ENCODE assay signal across 9 mouse cellular contexts in the genomic region with DNA sequence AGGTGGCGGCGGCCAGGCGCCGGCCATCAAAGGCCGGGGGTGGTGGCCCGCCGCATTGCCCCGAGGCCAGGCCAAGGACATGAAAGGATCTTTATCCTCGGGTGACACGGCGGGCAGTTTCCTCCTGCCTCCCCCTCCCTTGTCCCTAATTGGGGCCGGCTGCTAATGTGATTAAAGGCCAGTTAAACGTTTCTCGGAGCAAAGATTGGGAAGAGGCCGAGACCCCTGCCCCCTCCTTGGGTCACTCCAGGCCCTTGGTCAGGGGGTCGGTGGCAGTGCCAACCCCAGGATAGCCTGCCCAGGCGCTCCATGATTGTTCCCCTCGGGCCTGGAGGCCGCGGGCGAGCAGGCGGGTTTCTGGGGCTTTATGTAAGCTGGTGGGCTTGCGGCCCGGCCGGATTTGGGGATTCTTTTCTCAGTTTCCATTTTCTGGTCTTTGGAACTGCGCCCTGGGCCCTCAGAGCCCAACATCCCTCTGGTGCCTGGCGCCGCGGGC.
DNase-seq lines count a peak whose midpoint lies in the region; ATAC-seq lines count a peak whose summit lies in the region.
"Had no signal": no experiment of that assay in that cellular context is flagged by ENCODE, and none has a peak within 500 bp of the region (broad histone marks: within the 10 kb centered on the region; RNA-seq: fewer than 3 reads in every experiment).

No protein-coding gene starts in this region.

- no peaks in the 10 kb centered on the region for H3K9me3 ChIP-seq in neural tube, embryonic 11.5 days (ENCODE audit: control insufficient read depth, low read length)
- no peaks in the 10 kb centered on the region for H3K9me3 ChIP-seq in forebrain, embryonic 11.5 days (ENCODE audit: control insufficient read depth, low read length)
- H3K9me3 ChIP-seq in limb, embryonic 12.5 days = no peaks in the 10 kb centered on the region
- H3K9me3 ChIP-seq in stomach, embryonic 15.5 days = no peaks in the 10 kb centered on the region
- H3K9me3 ChIP-seq: liver, embryonic 15.5 days had no signal

- peak; percentile 60 for DNase-seq in neural tube, embryonic 11.5 days (ENCODE audit: low spot score)
- DNase-seq in neural tube, embryonic 10.5 days (ENCODE audit: extremely low spot score, low spot score) = no peak
- peak; percentile 68 for DNase-seq in forebrain, embryonic 11.5 days (ENCODE audit: low spot score)
- no peak for DNase-seq in adrenal gland, adult 2 months
- no peak for DNase-seq in layer of hippocampus, adult 11-12 months (ENCODE audit: low spot score)
- DNase-seq in lung, adult 18-20 months = no peak

- peak overlapping the region; percentile 63 for H3K9ac ChIP-seq in neural tube, embryonic 11.5 days (ENCODE audit: low read length)
- H3K9ac ChIP-seq in forebrain, embryonic 11.5 days (ENCODE audit: low read length) = peak overlapping the region; percentile 72
- H3K9ac ChIP-seq in limb, embryonic 12.5 days (replicated peaks) = peak overlapping the region; percentile 12; the same call in 1 of the 2 replicates
- no peak overlapping the region for H3K9ac ChIP-seq in stomach, embryonic 15.5 days
- H3K9ac ChIP-seq: liver, embryonic 15.5 days had no signal

- peaks cover 25% of the 10 kb centered on the region for H3K27me3 ChIP-seq in neural tube, embryonic 11.5 days (ENCODE audit: control insufficient read depth, insufficient read depth, low read length)
- peaks cover 37% of the 10 kb centered on the region for H3K27me3 ChIP-seq in forebrain, embryonic 11.5 days (ENCODE audit: control insufficient read depth, insufficient read depth, low read length)
- peaks cover 94% of the 10 kb centered on the region for H3K27me3 ChIP-seq in limb, embryonic 12.5 days
- peaks cover 46% of the 10 kb centered on the region for H3K27me3 ChIP-seq in stomach, embryonic 15.5 days (replicated peaks)

- WGBS in neural tube, embryonic 11.5 days = 0% methylated on average over 29 of the region's 29 CpGs
- WGBS in forebrain, embryonic 11.5 days = 0% methylated on average over 26 of the region's 29 CpGs
- 1% methylated on average over 29 of the region's 29 CpGs for WGBS in limb, embryonic 12.5 days
- 5% methylated on average over 29 of the region's 29 CpGs for WGBS in stomach, embryonic 15.5 days

- ATAC-seq in neural tube, embryonic 11.5 days (ENCODE audit: insufficient read depth, low FRiP score, low TSS enrichment) = no peak
- ATAC-seq in forebrain, embryonic 11.5 days (replicated peaks; ENCODE audit: low FRiP score) = 0 out of 2 replicates have a peak, but pooled peaks have one; percentile 0
- no peak for ATAC-seq in limb, embryonic 12.5 days (ENCODE audit: insufficient number of reproducible peaks, insufficient read depth, low FRiP score, low TSS enrichment, low read depth)
- no peak for ATAC-seq in stomach, embryonic 15.5 days (ENCODE audit: insufficient read depth, low FRiP score, low read depth)

- peaks cover 21% of the 10 kb centered on the region for H3K4me1 ChIP-seq in neural tube, embryonic 11.5 days (ENCODE audit: control insufficient read depth, insufficient read depth, low read length)
- H3K4me1 ChIP-seq in forebrain, embryonic 11.5 days (replicated peaks; ENCODE audit: control insufficient read depth, insufficient read depth, low read length) = peaks cover 32% of the 10 kb centered on the region; the same call in 1 of the 2 replicates
- peaks cover 24% of the 10 kb centered on the region for H3K4me1 ChIP-seq in limb, embryonic 12.5 days (replicated peaks)
- H3K4me1 ChIP-seq in stomach, embryonic 15.5 days = peaks cover 23% of the 10 kb centered on the region
- H3K4me1 ChIP-seq: liver, embryonic 15.5 days had no signal

- peak overlapping the region; percentile 78 for H3K27ac ChIP-seq in neural tube, embryonic 11.5 days (ENCODE audit: low read depth, low read length)
- H3K27ac ChIP-seq in forebrain, embryonic 11.5 days (ENCODE audit: low read depth, low read length) = peak overlapping the region; percentile 93
- H3K27ac ChIP-seq in limb, embryonic 12.5 days = no peak overlapping the region
- H3K27ac ChIP-seq in stomach, embryonic 15.5 days = no peak overlapping the region
- H3K27ac ChIP-seq: liver, embryonic 15.5 days had no signal

- H3K36me3 ChIP-seq in neural tube, embryonic 11.5 days (ENCODE audit: control insufficient read depth, insufficient read depth, low read length) = no peaks in the 10 kb centered on the region
- H3K36me3 ChIP-seq in forebrain, embryonic 11.5 days (ENCODE audit: control insufficient read depth, insufficient read depth, low read length) = no peaks in the 10 kb centered on the region
- no peaks in the 10 kb centered on the region for H3K36me3 ChIP-seq in limb, embryonic 12.5 days
- no peaks in the 10 kb centered on the region for H3K36me3 ChIP-seq in stomach, embryonic 15.5 days
- H3K36me3 ChIP-seq: liver, embryonic 15.5 days had no signal

- peak overlapping the region; percentile 60 for H3K4me2 ChIP-seq in neural tube, embryonic 11.5 days (ENCODE audit: low read depth)
- H3K4me2 ChIP-seq in forebrain, embryonic 11.5 days (ENCODE audit: low read depth, low read length, severe bottlenecking) = peak overlapping the region; percentile 56
- H3K4me2 ChIP-seq in limb, embryonic 12.5 days = peak overlapping the region; percentile 49
- H3K4me2 ChIP-seq in stomach, embryonic 15.5 days = peak overlapping the region; percentile 39

- peak overlapping the region; percentile 38 for H3K4me3 ChIP-seq in neural tube, embryonic 11.5 days (ENCODE audit: low read depth, low read length)
- peak overlapping the region; percentile 42 for H3K4me3 ChIP-seq in forebrain, embryonic 11.5 days (ENCODE audit: low read depth, low read length)
- peak overlapping the region; percentile 29 for H3K4me3 ChIP-seq in limb, embryonic 12.5 days (replicated peaks)
- H3K4me3 ChIP-seq in stomach, embryonic 15.5 days (replicated peaks) = peak overlapping the region; percentile 7; the same call in 1 of the 2 replicates
- H3K4me3 ChIP-seq: liver, embryonic 15.5 days had no signal

Comparison
In these comparisons a context has a peak if more than half of its experiments do, and no peak if none do; other contexts are left out.
1. DNase-seq: peak in neural tube, embryonic 11.5 days (single experiment) and forebrain, embryonic 11.5 days (single experiment); none in neural tube, embryonic 10.5 days (single experiment), adrenal gland, adult 2 months (single experiment), layer of hippocampus, adult 11-12 months (single experiment) and lung, adult 18-20 months (0 of 2).
2. H3K27ac ChIP-seq: peak in neural tube, embryonic 11.5 days (single experiment) and forebrain, embryonic 11.5 days (single experiment); none in limb, embryonic 12.5 days (single experiment) and stomach, embryonic 15.5 days (single experiment).
3. Peak in every context shown above with its lines, with median percentiles within 50 percentile points of each other: H3K4me2 ChIP-seq and H3K4me3 ChIP-seq.